Mouse (Mus musculus) heart, postnatal 0 days (tissue): Measurements from ENCODE around the gene Tmem56. TPM values are rescaled to one million over a fixed set of nuclear protein-coding genes. Genes with fewer than 3 reads are reported as not detected.
A peak's percentile ranks its signal among the peaks of the same experiment; 100 is the strongest.

Experiments used
- ATAC-seq: fragments of 200-750 bp; cut with Nextera tagmentation; 2 replicates; pipeline ENCODE4 v1.8.0; 2017; ENCODE audit warnings: low read depth, moderate number of reproducible peaks, moderate library complexity; ENCODE audit not compliant: insufficient read depth
- DNase-seq: peaks from one replicate; pipeline ENCODE4 v3.0.0-alpha.2; 2016; ENCODE audit warnings: low spot score
- H3K27ac ChIP-seq: fragments of 300-500 bp; sonication (generic); 2 replicates; pipeline ENCODE4 v1.5.1; 2014; ENCODE audit warnings: low read depth, mild to moderate bottlenecking
- H3K27me3 ChIP-seq: fragments of 300-500 bp; sonication (generic); 2 replicates; pipeline ENCODE4 v1.6.1; 2014; ENCODE audit warnings: low read length, mixed read lengths; ENCODE audit not compliant: control insufficient read depth, insufficient read depth
- H3K36me3 ChIP-seq: fragments of 300-500 bp; sonication (generic); replicated peaks from 2 replicates; pipeline ENCODE4 v1.6.1; 2014; ENCODE audit warnings: low read length, mixed read lengths; ENCODE audit not compliant: control insufficient read depth, insufficient read depth
- H3K4me1 ChIP-seq: fragments of 300-500 bp; sonication (generic); 2 replicates; pipeline ENCODE4 v1.6.1; 2014; ENCODE audit warnings: antibody characterized with exemption; ENCODE audit not compliant: control insufficient read depth, insufficient read depth
- H3K4me2 ChIP-seq: fragments of 300-500 bp; sonication (generic); 2 replicates; pipeline ENCODE4 v1.6.1; 2014; ENCODE audit warnings: low read depth, mild to moderate bottlenecking, low read length, moderate library complexity
- H3K4me3 ChIP-seq: fragments of 300-500 bp; sonication (generic); 2 replicates; pipeline ENCODE4 v1.5.1; 2014; ENCODE audit warnings: low read depth, low read length
- H3K9ac ChIP-seq: fragments of 300-500 bp; sonication (generic); replicated peaks from 2 replicates; pipeline ENCODE4 v1.6.1; 2014; ENCODE audit warnings: low read depth, low read length, mixed read lengths
- H3K9me3 ChIP-seq: fragments of 300-500 bp; sonication (generic); replicated peaks from 2 replicates; pipeline ENCODE4 v1.6.1; 2016; ENCODE audit warnings: low read length; ENCODE audit not compliant: control insufficient read depth
- CTCF ChIP-seq: IDR thresholded peaks from 2 replicates; pipeline ENCODE4 v1.5.1; 2016; ENCODE audit warnings: antibody characterized with exemption, control low read depth, low read depth
- EP300 ChIP-seq: IDR thresholded peaks from 2 replicates; pipeline ENCODE4 v1.6.1; 2016; ENCODE audit warnings: antibody characterized with exemption, low read depth
- WGBS: fragments of 180-500 bp; shearing (Covaris S2); extraction: QIAGEN DNeasy Blood & Tissue Kit; methylation state at CpG from one replicate; pipeline ENCODE4 v1.1.7; 2014; 5-methylcytosine and 5-hydroxymethylcytosine counted together
- polyA plus RNA-seq: library from polyadenylated mRNA; unstranded; fragments of >200 nt; fragmentation: Nextera tagmentation; extraction: Ambion mirVana; gene quantifications from 2 replicates; pipeline ENCODE4 v1.2.1, GENCODE M21; 2015
- total RNA-seq: library from RNA; depleted of rRNA; stranded (reverse); fragments of >200 nt; gene quantifications from 2 replicates; pipeline ENCODE4 v1.2.3, GENCODE M21; 2014; ENCODE audit warnings: low replicate concordance

The Tmem56 gene
- total and polyA plus RNA-seq, 2 experiments from 2014 or later: 0.36 to 4.4 TPM

DNA sequence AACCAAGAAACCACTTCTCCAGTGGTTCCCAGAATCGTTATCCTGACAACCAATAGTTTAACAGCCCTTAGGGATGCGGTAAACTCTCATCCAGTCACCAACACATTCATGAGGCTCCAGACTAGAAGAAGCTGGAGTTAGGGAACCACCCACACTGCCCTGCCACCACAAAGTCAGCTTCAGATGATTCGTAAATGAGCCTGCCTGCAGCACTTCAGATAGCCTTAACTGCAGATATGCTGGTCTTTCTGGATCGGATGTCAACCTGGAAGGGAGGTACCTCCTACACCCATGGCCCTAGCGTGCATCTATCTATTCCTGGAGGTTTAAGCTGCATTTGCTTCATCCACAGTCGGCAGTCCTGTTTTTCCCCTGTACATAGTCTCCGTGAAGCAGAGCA lies 60.9 kb downstream of the Tmem56 start:
- Histone ChIP-seq H3K4me2 (no peak overlapping the region), H3K9me3 (no peaks in the 10 kb centered on the region), H3K4me1 (peaks cover 3% of the 10 kb centered on the region; the same call in 1 of the 2 replicates), H3K27ac (no peak overlapping the region), H3K27me3 (no peaks in the 10 kb centered on the region), H3K36me3 (no peaks in the 10 kb centered on the region), H3K9ac (no peak overlapping the region), H3K4me3 (no peak overlapping the region)
- no peak for TF ChIP-seq CTCF
- no peak for TF ChIP-seq EP300
- DNase-seq (no peak), ATAC-seq (no peak)
- 32% methylated on average over 7 of the region's 7 CpGs for WGBS

DNA sequence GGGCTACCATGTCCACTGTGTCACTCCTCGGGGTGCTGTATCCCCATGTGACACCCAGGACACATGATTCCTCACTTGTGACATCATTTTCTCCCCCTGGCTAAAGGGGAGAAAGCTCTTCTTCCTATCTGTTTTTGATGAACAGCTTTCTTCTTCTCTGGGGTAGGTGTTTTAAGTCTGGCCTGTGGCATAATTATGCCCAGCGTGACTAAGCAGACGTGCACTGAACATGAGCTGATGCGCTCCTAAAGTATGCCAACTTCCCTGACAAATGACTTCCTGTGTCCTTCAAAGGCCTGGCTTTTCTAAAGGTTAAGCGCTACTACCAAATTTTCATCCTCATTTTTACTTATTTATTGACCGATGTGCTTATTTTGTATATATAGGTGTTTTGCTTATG lies 65.9 kb downstream of the Tmem56 start:
- Histone ChIP-seq H3K4me2 (no peak overlapping the region), H3K4me3 (no peak overlapping the region), H3K4me1 (peaks cover 3% of the 10 kb centered on the region; the same call in 1 of the 2 replicates), H3K36me3 (no peaks in the 10 kb centered on the region), H3K9me3 (no peaks in the 10 kb centered on the region), H3K27ac (no peak overlapping the region), H3K9ac (no peak overlapping the region), H3K27me3 (no peaks in the 10 kb centered on the region)
- DNase-seq: no peak
- 84% methylated on average over 6 of the region's 6 CpGs for WGBS
- TF ChIP-seq EP300: no peak
- no peak for ATAC-seq

DNA sequence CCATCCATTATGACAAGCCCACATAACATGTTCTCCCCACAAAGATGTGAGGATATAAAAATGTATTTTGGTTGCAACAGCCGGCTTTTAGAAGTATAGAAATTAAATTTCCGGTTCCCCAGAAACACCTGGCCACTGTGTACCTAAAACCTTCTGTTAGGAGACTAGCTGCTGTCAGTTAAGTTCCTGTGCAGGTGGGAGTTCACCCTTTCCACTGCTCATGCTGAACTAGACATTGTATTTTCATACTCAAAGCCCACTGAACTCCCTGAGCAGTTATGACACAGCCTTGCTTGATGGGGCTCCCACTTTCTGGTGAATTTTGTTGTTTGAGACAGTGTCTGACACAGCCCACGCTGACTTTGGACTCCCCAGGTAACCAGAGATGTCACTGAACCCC lies 69.4 kb downstream of the Tmem56 start:
- Histone ChIP-seq H3K27ac (no peak overlapping the region; the same call in 1 of the 2 replicates), H3K36me3 (no peaks in the 10 kb centered on the region), H3K9me3 (no peaks in the 10 kb centered on the region), H3K4me1 (no peaks in the 10 kb centered on the region), H3K4me3 (no peak overlapping the region), H3K4me2 (no peak overlapping the region), H3K27me3 (no peaks in the 10 kb centered on the region), H3K9ac (no peak overlapping the region)
- DNase-seq (no peak), ATAC-seq (no peak)
- 71% methylated on average over 3 of the region's 3 CpGs for WGBS
- TF ChIP-seq EP300: no peak

DNA sequence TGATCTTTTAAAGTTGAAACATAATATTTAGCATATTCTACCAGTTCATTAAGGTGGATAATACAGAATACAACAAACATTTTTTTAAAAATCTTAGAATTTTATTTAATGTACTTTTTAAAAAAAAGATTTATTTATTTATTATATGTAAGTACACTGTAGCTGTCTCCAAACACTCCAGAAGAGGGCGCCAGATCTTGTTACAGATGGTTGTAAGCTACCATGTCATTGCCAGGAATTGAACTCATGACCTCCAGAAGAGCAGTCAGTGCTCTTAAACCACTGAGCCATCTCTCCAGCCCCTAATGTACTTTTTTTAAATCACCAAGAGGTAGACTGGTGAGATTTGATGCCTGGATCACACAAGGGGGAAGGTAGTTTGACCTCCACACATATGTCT lies 70.7 kb downstream of the Tmem56 start:
- ATAC-seq: no peak
- 31% methylated on average over 1 of the region's 1 CpGs for WGBS
- TF ChIP-seq EP300 (no peak), CTCF (0 out of 2 replicates have a peak, but pooled peaks have one; percentile 2)
- no peak overlapping the region for H3K4me3 ChIP-seq
- H3K9me3 ChIP-seq: no peaks in the 10 kb centered on the region
- no peaks in the 10 kb centered on the region for H3K4me1 ChIP-seq
- no peak for DNase-seq
- H3K27me3 ChIP-seq: no peaks in the 10 kb centered on the region
- no peak overlapping the region for H3K4me2 ChIP-seq
- H3K36me3 ChIP-seq: no peaks in the 10 kb centered on the region
- no peak overlapping the region for H3K27ac ChIP-seq
- no peak overlapping the region for H3K9ac ChIP-seq

DNA sequence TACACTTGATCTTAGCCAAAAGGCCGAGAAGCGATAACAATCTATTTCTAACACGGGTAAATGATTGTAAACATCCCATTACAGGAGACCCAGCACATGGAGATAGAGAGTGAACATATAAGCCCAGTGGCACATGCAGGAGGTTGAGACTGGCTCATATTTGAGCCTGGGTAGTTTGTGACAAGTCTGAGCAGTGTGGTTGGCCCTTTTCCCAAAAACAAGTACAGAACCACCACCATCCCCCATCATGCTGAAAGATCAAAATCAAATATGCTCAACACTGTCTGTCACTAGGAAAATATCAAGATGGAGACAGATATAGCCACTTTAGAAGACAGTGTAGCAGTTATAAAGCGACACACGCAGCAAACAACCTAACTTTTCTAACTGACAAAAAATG lies 73.9 kb downstream of the Tmem56 start:
- Histone ChIP-seq H3K4me3 (no peak overlapping the region), H3K36me3 (no peaks in the 10 kb centered on the region), H3K27ac (no peak overlapping the region), H3K4me1 (no peaks in the 10 kb centered on the region), H3K9ac (no peak overlapping the region), H3K9me3 (no peaks in the 10 kb centered on the region), H3K4me2 (no peak overlapping the region), H3K27me3 (no peaks in the 10 kb centered on the region)
- no peak for DNase-seq
- 86% methylated on average over 5 of the region's 5 CpGs for WGBS
- TF ChIP-seq EP300 (no peak), CTCF (no peak)
- no peak for ATAC-seq

DNA sequence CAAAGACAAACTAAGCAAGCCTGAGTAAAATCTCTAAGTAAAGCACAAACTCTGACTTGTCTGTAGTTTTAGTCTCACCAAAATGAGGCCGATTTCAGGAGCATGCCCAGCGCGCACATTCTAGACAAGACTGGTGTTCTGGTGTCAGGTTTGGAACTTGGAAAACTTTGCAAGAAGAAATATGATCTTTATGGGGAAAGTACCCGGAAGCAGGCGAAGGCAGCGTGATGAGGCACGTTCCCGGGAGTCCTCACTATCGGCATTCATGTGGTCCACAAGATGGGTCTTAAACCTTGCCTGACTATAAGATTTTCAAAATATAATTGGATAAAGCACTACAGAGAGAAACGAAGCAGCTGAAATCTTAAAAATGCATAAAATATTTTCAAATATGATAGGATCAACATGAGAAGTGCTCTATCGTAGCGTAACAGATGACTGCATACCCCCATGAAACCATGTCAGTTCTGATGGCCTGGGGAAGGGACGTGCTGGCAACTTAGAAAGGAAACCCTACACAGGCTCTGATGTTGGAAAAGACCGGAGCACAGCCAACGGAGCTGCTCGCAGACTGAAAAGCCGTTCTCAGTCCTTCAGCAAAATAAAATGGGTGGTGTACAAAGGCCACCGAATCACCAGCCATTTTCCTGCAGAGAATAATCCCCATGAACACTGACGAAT lies 76.6 kb downstream of the Tmem56 start:
- TF ChIP-seq CTCF: no peak
- no peak for TF ChIP-seq EP300
- Histone ChIP-seq H3K4me2 (no peak overlapping the region), H3K27me3 (no peaks in the 10 kb centered on the region), H3K9me3 (no peaks in the 10 kb centered on the region), H3K36me3 (no peaks in the 10 kb centered on the region), H3K4me3 (no peak overlapping the region), H3K4me1 (no peaks in the 10 kb centered on the region), H3K9ac (no peak overlapping the region), H3K27ac (no peak overlapping the region)
- 87% methylated on average over 19 of the region's 19 CpGs for WGBS
- ATAC-seq (no peak), DNase-seq (no peak)
